Mouse (Mus musculus) lung, embryonic 14.5 days (tissue): ENCODE results near the gene Gcnt3. TPM values are rescaled to one million over a fixed set of nuclear protein-coding genes. Genes with fewer than 3 reads are reported as not detected.
A peak's percentile ranks its signal among the peaks of the same experiment; 100 is the strongest.
"Not testable (repeated sequence)": the region's sequence is repeated elsewhere in the genome, so short reads cannot be mapped to it uniquely, and the experiment has no call there.

Experiments
- ATAC-seq: fragments of 200-750 bp; cut with Nextera tagmentation; 2 replicates; pipeline ENCODE4 v1.8.0; 2017; ENCODE audit warnings: mild to moderate bottlenecking, moderate TSS enrichment, moderate library complexity; ENCODE audit not compliant: insufficient read depth
- DNase-seq: peaks from one replicate; pipeline ENCODE4 v3.0.0-alpha.2; 2015
- H3K27ac ChIP-seq: fragments of 300-500 bp; sonication (generic); 2 replicates; pipeline ENCODE4 v1.5.1; 2014; ENCODE audit warnings: low read depth, mild to moderate bottlenecking, moderate library complexity
- H3K27me3 ChIP-seq: fragments of 300-500 bp; sonication (generic); 2 replicates; pipeline ENCODE4 v1.6.1; 2014; ENCODE audit warnings: low read length, control low read depth; ENCODE audit not compliant: insufficient read depth
- H3K36me3 ChIP-seq: fragments of 300-500 bp; sonication (generic); 2 replicates; pipeline ENCODE4 v1.6.1; 2014; ENCODE audit warnings: control low read depth; ENCODE audit not compliant: insufficient read depth
- H3K4me1 ChIP-seq: fragments of 300-500 bp; sonication (generic); 2 replicates; pipeline ENCODE4 v1.6.1; 2014; ENCODE audit warnings: antibody characterized with exemption, control low read depth; ENCODE audit not compliant: insufficient read depth
- H3K4me2 ChIP-seq: fragments of 300-500 bp; sonication (generic); 2 replicates; pipeline ENCODE4 v1.6.1; 2014; ENCODE audit warnings: mild to moderate bottlenecking
- H3K4me3 ChIP-seq: fragments of 300-500 bp; sonication (generic); 2 replicates; pipeline ENCODE4 v1.5.1; 2014; ENCODE audit warnings: low read depth, low read length
- H3K9ac ChIP-seq: fragments of 300-500 bp; sonication (generic); 2 replicates; pipeline ENCODE4 v1.6.1; 2014
- H3K9me3 ChIP-seq: fragments of 300-500 bp; sonication (generic); 2 replicates; pipeline ENCODE4 v1.6.1; 2016; ENCODE audit warnings: low read depth, low read length, control low read depth
- CTCF ChIP-seq: IDR thresholded peaks from 2 replicates; pipeline ENCODE4 v1.5.1; 2016; ENCODE audit warnings: antibody characterized with exemption, low read depth
- WGBS: fragments of 180-500 bp; shearing (Covaris S2); extraction: QIAGEN DNeasy Blood & Tissue Kit; methylation state at CpG from one replicate; pipeline ENCODE4 v1.1.7; 2014; 5-methylcytosine and 5-hydroxymethylcytosine counted together
- polyA plus RNA-seq: library from polyadenylated mRNA; unstranded; fragments of >200 nt; fragmentation: Nextera tagmentation; extraction: Ambion mirVana; gene quantifications from 2 replicates; pipeline ENCODE4 v1.2.1, GENCODE M21; 2014

Gene Gcnt3
- polyA plus RNA-seq, 1 experiment from 2014 or later, result 0.21 TPM

DNA sequence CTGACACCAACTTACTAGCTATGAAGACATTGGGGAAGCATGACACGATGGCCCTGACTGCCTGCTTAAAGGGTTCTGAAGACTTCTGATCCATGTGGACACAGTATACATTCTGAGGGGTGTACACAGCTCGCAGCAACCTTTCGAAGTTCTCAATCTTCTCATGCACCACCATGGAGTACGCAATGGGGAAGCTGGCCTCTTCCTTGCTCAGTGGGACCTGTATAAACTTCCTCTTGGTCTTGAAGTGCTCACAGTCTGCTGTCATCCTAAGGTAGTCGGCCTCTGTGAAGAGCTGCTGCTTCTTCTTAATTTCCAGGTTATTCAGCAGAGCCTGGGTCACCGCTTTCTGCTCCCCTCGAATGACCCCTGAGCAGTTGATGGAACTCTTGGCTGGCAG, 3.2 kb downstream of the Gcnt3 start:
- Histone ChIP-seq H3K9ac (no peak overlapping the region), H3K36me3 (no peaks in the 10 kb centered on the region), H3K4me3 (no peak overlapping the region), H3K9me3 (no peaks in the 10 kb centered on the region; the same call in 1 of the 2 replicates), H3K27ac (no peak overlapping the region), H3K4me1 (no peaks in the 10 kb centered on the region), H3K4me2 (no peak overlapping the region), H3K27me3 (no peaks in the 10 kb centered on the region)
- 90% methylated on average over 7 of the region's 7 CpGs for WGBS
- ATAC-seq, result no peak
- TF ChIP-seq CTCF, result no peak
- no peak for DNase-seq

DNA sequence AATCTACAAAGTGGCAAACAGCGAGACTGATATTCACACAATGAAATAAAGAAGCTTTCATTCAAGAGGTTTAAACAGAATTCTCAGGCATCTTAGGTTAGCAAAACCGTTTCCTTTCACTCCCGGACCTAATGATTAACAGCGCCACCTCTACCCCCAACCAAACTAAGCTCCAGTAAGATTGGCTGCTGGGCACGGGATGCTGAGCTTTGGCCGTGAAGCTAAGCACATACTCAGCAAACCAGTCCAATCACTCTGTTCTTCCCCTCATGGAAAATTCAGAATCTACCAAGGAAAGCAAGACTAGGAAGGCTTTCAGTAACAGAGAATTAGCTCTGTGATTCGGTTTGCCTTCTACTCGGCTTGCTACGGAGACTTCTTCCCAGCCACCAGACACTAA, 4.8 kb downstream of the Gcnt3 start:
- H3K4me1 ChIP-seq, result no peaks in the 10 kb centered on the region
- H3K4me3 ChIP-seq, result no peak overlapping the region
- H3K9me3 ChIP-seq, result no peaks in the 10 kb centered on the region
- ATAC-seq, result no peak
- no peak overlapping the region for H3K4me2 ChIP-seq
- no peaks in the 10 kb centered on the region for H3K36me3 ChIP-seq
- TF ChIP-seq CTCF, result no peak
- no peaks in the 10 kb centered on the region for H3K27me3 ChIP-seq
- WGBS, result 55% methylated on average over 9 of the region's 9 CpGs
- peak overlapping the region; percentile 34; the same call in 1 of the 2 replicates for H3K27ac ChIP-seq
- DNase-seq, result peak; percentile 31
- no peak overlapping the region for H3K9ac ChIP-seq

DNA sequence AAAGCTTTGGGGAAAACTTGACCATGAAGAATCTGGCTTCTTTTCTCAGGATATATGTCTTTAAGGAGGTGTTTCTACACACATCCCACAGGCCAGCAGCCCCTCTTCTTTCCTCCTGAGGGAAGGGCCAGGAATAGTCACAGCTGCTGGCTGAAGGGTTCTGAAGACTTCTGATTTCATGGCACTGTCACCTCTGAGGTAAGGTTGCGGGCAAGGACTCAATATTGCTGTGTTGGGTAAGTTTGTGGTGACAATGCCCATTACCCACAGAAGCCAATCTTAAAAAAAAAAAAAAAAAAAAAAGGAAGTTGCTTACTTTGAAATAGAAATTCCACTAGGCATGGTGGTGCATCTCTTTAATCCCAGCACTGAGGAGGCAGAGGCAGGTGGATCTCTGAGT, 5.7 kb downstream of the Gcnt3 start:
- no peak overlapping the region for H3K27ac ChIP-seq
- DNase-seq, result no peak
- ATAC-seq, result no peak
- H3K36me3 ChIP-seq, result no peaks in the 10 kb centered on the region
- no peak for TF ChIP-seq CTCF
- no peaks in the 10 kb centered on the region for H3K9me3 ChIP-seq
- WGBS, result 86% methylated on average over 1 of the region's 1 CpGs
- H3K4me3 ChIP-seq, result no peak overlapping the region
- H3K4me2 ChIP-seq, result no peak overlapping the region
- no peak overlapping the region for H3K9ac ChIP-seq
- H3K4me1 ChIP-seq, result no peaks in the 10 kb centered on the region
- no peaks in the 10 kb centered on the region for H3K27me3 ChIP-seq

DNA sequence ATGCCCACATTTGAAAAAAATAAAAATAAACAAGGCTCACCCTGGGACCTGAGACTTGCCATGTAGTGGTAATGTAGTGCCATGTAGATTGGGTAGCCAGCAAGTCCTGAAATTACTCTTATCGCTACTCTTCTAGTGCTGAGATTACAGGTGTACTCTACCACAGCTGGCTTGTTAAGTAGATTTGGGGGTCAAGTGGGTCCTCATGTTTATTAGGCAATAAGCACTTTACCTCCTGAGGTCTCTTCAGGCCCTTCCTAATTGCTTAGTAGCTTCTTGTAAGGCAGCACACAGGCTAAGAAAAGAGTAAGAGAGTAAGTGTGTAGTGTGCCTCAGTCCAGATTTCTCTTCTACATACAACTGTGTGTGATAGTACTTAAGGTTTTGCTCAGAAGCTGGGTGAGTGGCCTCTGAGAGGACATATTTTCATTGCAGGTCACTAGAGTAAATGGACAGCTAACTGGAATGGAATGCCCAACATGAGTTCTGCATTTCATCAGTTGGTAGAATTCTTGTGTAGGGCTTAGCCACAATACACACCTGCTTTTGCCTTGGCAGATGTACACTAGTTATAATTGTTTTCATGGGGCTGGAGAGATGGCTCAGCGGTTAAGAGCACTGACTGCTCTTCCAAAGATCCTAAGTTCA, 12.4 kb downstream of the Gcnt3 start:
- DNase-seq, result no peak
- H3K27me3 ChIP-seq, result no peaks in the 10 kb centered on the region
- H3K9me3 ChIP-seq, result no peaks in the 10 kb centered on the region
- H3K4me2 ChIP-seq, result no peak overlapping the region
- no peak overlapping the region for H3K27ac ChIP-seq
- WGBS, result 83% methylated on average over 2 of the region's 2 CpGs
- H3K9ac ChIP-seq, result no peak overlapping the region
- no peak for TF ChIP-seq CTCF
- no peak overlapping the region for H3K4me3 ChIP-seq
- peaks cover 12% of the 10 kb centered on the region; the same call in 1 of the 2 replicates for H3K36me3 ChIP-seq
- no peaks in the 10 kb centered on the region for H3K4me1 ChIP-seq
- no peak for ATAC-seq

DNA sequence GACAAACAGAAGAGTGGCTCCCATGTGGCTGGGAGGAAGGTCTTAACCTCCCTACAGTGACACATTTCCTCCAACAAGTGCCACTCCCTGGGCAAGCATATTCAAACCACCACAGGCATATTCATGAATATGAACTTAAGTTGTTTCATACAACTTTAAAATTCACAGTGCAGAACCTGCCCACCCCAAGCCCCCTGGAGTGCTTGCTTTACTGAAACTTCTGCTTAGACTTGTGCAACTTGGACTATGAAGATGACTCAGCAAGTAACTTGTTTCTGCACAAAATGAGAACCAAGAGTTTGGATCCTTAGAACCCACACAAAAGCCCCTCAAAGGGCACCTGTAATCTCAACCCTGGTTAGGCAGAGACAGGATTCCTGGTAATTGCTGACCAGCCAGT, 13.2 kb downstream of the Gcnt3 start:
- ATAC-seq, result no peak

DNA sequence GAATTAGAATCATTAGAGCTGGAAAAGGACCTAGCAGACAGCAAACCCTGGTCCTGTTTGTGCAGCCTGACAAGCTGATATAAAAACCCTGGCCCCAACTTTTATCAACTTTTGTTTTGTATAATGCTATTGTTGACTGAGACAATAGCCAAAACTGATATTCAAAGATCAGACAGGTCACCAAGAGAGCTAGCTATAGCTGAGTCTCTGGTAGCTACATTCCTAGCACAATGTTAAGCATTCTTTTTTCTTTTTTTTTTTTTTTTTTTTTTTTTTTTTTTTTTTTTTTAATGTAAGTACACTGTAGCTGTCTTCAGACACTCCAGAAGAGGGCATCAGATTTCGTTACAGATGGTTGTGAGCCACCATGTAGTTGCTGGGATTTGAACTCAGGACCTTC, 14.3 kb downstream of the Gcnt3 start:
- H3K9me3 ChIP-seq, H3K27ac ChIP-seq, H3K27me3 ChIP-seq, ATAC-seq, H3K4me1 ChIP-seq, H3K4me3 ChIP-seq, H3K4me2 ChIP-seq, H3K9ac ChIP-seq, DNase-seq: not testable (repeated sequence)
- peaks cover 21% of the 10 kb centered on the region for H3K36me3 ChIP-seq
- WGBS, result 70% methylated on average over 1 of the region's 1 CpGs

More for the DNA sequence above, 13.2 kb downstream of the Gcnt3 start:
- no peaks in the 10 kb centered on the region for H3K27me3 ChIP-seq
- no peak overlapping the region for H3K4me3 ChIP-seq
- H3K9me3 ChIP-seq, result no peaks in the 10 kb centered on the region
- H3K4me2 ChIP-seq, result no peak overlapping the region
- H3K4me1 ChIP-seq, result no peaks in the 10 kb centered on the region
- peaks cover 19% of the 10 kb centered on the region for H3K36me3 ChIP-seq
- DNase-seq, result no peak
- no peak overlapping the region for H3K27ac ChIP-seq
- TF ChIP-seq CTCF, result no peak
- H3K9ac ChIP-seq, result no peak overlapping the region

DNA sequence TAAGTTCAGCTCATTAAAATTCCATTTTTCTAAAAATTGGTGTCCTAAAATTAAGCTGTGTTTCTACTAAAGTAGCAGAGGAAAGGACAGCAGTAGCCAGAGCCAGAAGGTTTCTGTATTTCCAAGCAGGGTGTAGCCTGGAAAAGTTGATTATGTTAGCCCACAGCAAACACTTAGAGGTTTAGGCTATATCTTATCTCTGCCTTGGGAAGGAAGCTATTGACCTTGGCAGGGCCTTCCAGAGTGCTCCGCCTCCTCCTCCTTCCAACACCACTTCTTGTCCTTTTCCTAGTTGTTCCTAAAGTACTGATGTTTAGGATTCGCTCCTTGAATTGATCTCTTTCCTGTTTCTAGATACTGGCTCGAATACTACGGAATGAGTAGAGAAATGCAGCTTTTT, 15.8 kb downstream of the Gcnt3 start:
- 64% methylated on average over 4 of the region's 4 CpGs for WGBS
- Histone ChIP-seq H3K27me3 (no peaks in the 10 kb centered on the region), H3K27ac (no peak overlapping the region), H3K4me2 (no peak overlapping the region), H3K4me1 (no peaks in the 10 kb centered on the region), H3K4me3 (no peak overlapping the region), H3K9ac (no peak overlapping the region), H3K36me3 (peaks cover 23% of the 10 kb centered on the region), H3K9me3 (no peaks in the 10 kb centered on the region)
- DNase-seq (no peak), ATAC-seq (no peak)
- no peak for TF ChIP-seq CTCF

DNA sequence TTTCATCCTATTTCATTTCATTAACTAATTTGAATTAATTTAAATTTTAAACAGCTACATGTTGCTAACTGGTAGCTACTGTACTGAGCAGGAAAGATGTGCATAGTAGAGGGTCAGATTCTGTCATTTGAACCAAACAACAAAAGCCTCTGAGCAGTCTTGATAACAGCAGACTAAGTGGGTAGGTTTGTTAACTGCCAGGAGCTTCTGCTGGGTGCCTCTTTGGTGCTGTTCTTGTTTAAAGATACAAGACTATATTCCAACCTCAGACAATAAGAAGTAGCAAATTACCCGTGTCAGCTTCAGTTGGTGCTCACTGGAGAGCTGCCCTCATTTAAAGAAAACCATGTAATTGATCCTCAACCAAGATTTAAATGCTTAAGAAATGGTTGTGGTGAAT, 16.3 kb downstream of the Gcnt3 start:
- no peaks in the 10 kb centered on the region for H3K4me1 ChIP-seq
- ATAC-seq (no peak), DNase-seq (no peak)
- no peak overlapping the region for H3K4me3 ChIP-seq
- H3K36me3 ChIP-seq, result peaks cover 27% of the 10 kb centered on the region
- H3K27me3 ChIP-seq, result no peaks in the 10 kb centered on the region
- TF ChIP-seq CTCF, result no peak
- no peak overlapping the region for H3K9ac ChIP-seq
- no peak overlapping the region for H3K27ac ChIP-seq
- no peak overlapping the region for H3K4me2 ChIP-seq
- 67% methylated on average over 1 of the region's 1 CpGs for WGBS
- H3K9me3 ChIP-seq, result no peaks in the 10 kb centered on the region
